Mouse (Mus musculus): ENCODE measurements around the gene Gm12258. TPM values are rescaled to one million over a fixed set of nuclear protein-coding genes. Genes with fewer than 3 reads are reported as not detected.
A peak's percentile ranks its signal among the peaks of the same experiment; 100 is the strongest.

Gm12258 gene
- total RNA-seq, 1 experiment from 2014 or later, result 8.4 TPM

GRCm38 (mm10) chr11:58901080-58901479, 54.1 kb downstream of the Gm12258 start:
- no peak for DNase-seq

DNA sequence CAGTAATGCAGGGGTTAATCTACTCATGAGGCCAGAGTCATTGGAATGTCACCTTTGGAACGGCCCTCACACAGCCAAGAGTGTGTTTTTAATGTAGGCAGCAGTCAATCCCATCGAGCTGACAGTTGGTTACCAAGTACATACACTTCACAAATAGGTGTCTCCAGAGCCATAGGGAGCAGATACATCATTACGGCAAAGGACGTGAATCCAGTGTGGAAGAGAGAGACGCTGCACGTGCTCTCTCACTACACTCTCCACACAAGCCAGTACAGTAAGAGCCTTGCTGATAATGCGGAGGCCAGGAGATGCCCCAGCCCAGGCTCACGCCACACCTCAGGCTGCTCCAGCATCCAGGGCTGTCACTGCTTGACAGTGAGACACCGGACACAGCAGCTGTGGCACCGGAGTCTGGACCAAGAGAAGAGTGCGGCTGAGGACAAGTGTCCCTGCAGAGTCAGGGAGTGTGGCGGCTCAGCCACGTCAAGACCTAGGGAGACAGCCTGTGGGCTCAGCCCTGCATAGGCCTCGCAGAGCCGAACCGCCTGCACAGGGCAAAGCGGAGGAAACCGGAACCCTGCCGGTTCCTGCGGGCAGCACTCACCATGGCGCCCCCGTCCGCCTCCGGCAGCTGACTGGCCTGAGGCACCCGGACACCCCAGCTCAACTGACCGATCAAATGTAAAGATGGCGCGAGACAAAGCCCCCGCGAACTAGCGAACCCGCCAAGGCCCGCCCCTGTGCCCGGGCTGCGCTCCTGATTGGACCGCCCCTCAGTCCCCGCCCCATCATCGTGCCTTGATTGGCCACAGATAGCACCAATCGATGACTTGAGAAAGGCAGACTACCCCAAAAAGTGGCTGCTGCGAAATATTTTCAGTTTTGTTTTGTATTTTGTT, 56.8 kb downstream of the Gm12258 start, which contains the start of gene Zfp39:
TSS of gene Zfp39 (minus strand) at position 715 of the 899 bp plus-strand sequence.
- DNase-seq, result peak; percentile 96

DNA sequence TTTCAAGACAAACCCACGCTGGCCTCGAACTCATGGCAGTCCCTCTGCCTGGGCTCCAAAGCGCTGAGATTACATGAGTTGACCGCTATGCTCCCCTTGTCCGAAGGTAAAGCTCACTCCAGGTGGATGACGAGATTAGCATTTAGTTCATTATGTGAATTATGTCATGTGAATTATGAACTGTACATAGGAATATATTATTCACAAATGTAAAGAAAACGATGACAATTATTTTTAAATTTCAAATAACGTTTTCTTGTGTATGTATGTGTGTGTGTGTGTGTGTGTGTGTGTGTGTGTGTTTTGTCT, 57.4 kb downstream of the Gm12258 start:
- no peak for DNase-seq

DNA sequence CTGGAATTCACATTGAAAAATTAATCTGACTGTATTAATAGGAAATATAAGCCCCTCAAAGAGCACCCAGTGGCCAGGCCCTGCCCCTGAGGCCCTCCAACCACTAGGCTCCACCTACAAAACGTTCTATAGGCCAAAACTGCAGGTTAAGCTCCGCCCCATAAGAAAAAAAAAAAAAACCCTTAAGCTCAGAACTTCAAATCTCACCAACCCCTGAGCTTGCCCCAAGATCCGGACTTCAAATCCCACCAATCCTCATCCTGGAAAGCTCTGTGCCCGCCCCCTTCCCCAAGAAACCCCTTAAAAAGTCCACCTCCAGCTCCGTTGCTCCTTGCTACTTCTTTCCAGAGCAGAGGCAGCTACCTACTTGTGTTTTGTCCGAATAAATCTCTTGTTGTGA, 57.9 kb downstream of the Gm12258 start:
- DNase-seq, result no peak

Other genes starting within 250 kb of the Gm12258 start
- not detected in 2 replicates for gene 2210407C18Rik, start 231.1 kb upstream of the Gm12258 start, total RNA-seq (2021)
- not detected in 2 replicates for gene Olfr323, start 216.7 kb upstream of the Gm12258 start, total RNA-seq (2021)
- gene Trim58, start 206.7 kb upstream of the Gm12258 start, total RNA-seq (2021), result not detected in 2 replicates
- not detected in 2 replicates for gene Olfr322, start 188.4 kb upstream of the Gm12258 start, total RNA-seq (2021)
- not detected in 2 replicates for gene Olfr320, start 166.1 kb upstream of the Gm12258 start, total RNA-seq (2021)
- gene Olfr319, start 148.0 kb upstream of the Gm12258 start, total RNA-seq (2021), result not detected in 2 replicates
- not detected in 2 replicates for gene Olfr318, start 123.1 kb upstream of the Gm12258 start, total RNA-seq (2021)
- not detected in 2 replicates for gene Olfr317, start 107.9 kb upstream of the Gm12258 start, total RNA-seq (2021)
- gene Olfr316, start 94.4 kb upstream of the Gm12258 start, total RNA-seq (2021), result not detected in 2 replicates
- gene Olfr315, start 74.0 kb upstream of the Gm12258 start, total RNA-seq (2021), result not detected in 2 replicates
- not detected in 2 replicates for gene Olfr314, start 64.2 kb upstream of the Gm12258 start, total RNA-seq (2021)
- gene Fam183b, start 45.2 kb upstream of the Gm12258 start, total RNA-seq (2021), result 3.3 and 4.5 TPM in 2 replicates
- gene Olfr313, start 32.2 kb upstream of the Gm12258 start, total RNA-seq (2021), result not detected in 2 replicates
- not detected in 2 replicates for gene Olfr312, start 17.9 kb upstream of the Gm12258 start, total RNA-seq (2021)
- gene Olfr311, start 7.9 kb upstream of the Gm12258 start, total RNA-seq (2021), result not detected in 2 replicates
- 8.0 and 8.8 TPM in 2 replicates for gene 2810021J22Rik, start 20.1 kb downstream of the Gm12258 start, total RNA-seq (2021)
- gene Zfp39, start 57.1 kb downstream of the Gm12258 start, total RNA-seq (2021), result 4.9 and 6.3 TPM in 2 replicates
- gene Btnl10, start 70.8 kb downstream of the Gm12258 start, total RNA-seq (2021), result not detected in 2 replicates
- 154 and 161 TPM in 2 replicates for gene Rnf187, start 91.8 kb downstream of the Gm12258 start, total RNA-seq (2021)
- gene Hist3h2ba, start 101.8 kb downstream of the Gm12258 start, total RNA-seq (2021), result 8.5 and 9.6 TPM in 2 replicates
- 21.2 and 25.6 TPM in 2 replicates for gene Hist3h2a, start 107.5 kb downstream of the Gm12258 start, total RNA-seq (2021)
- gene Trim17, start 107.5 kb downstream of the Gm12258 start, total RNA-seq (2021), result 0.21 TPM in 1 of 2 replicates, not detected in the other
- 30.0 and 30.1 TPM in 2 replicates for gene Trim11, start 130.9 kb downstream of the Gm12258 start, total RNA-seq (2021)

Measured in adrenal gland, postnatal 25 days (tissue).